Mouse (Mus musculus) embryonic facial prominence, embryonic 12.5 days (tissue): ENCODE data around the gene Ifnar1. TPM values are rescaled to one million over a fixed set of nuclear protein-coding genes. Genes with fewer than 3 reads are reported as not detected.

Experiments
- ATAC-seq: fragments of 200-750 bp; cut with Nextera tagmentation; 2 replicates; pipeline ENCODE4 v1.8.0; 2017; ENCODE audit not compliant: insufficient number of reproducible peaks, insufficient read depth, low FRiP score, low TSS enrichment
- H3K27ac ChIP-seq: fragments of 300-500 bp; sonication (generic); 2 replicates; pipeline ENCODE4 v1.5.1; 2016; ENCODE audit warnings: mild to moderate bottlenecking
- H3K27me3 ChIP-seq: fragments of 300-500 bp; sonication (generic); 2 replicates; pipeline ENCODE4 v1.6.1; 2016; ENCODE audit warnings: mild to moderate bottlenecking, moderate library complexity
- H3K36me3 ChIP-seq: fragments of 300-500 bp; sonication (generic); 2 replicates; pipeline ENCODE4 v1.6.1; 2016; ENCODE audit warnings: mild to moderate bottlenecking
- H3K4me1 ChIP-seq: fragments of 300-500 bp; sonication (generic); 2 replicates; pipeline ENCODE4 v1.6.1; 2016
- H3K4me2 ChIP-seq: fragments of 300-500 bp; sonication (generic); replicated peaks from 2 replicates; pipeline ENCODE4 v1.6.1; 2016; ENCODE audit warnings: mild to moderate bottlenecking, moderate library complexity
- H3K4me3 ChIP-seq: fragments of 300-500 bp; sonication (generic); 2 replicates; pipeline ENCODE4 v1.5.1; 2016; ENCODE audit warnings: mild to moderate bottlenecking
- H3K9ac ChIP-seq: fragments of 300-500 bp; sonication (generic); 2 replicates; pipeline ENCODE4 v1.6.1; 2016; ENCODE audit warnings: mild to moderate bottlenecking, moderate library complexity
- H3K9me3 ChIP-seq: fragments of 300-500 bp; sonication (generic); 2 replicates; pipeline ENCODE4 v1.6.1; 2016; ENCODE audit warnings: mild to moderate bottlenecking, moderate library complexity
- WGBS: fragments of 180-500 bp; shearing (Covaris S2); methylation state at CpG from one replicate; pipeline ENCODE4 v1.1.7; 2016; 5-methylcytosine and 5-hydroxymethylcytosine counted together
- polyA plus RNA-seq: library from polyadenylated mRNA; unstranded; fragments of >200 nt; fragmentation: Nextera tagmentation; extraction: Ambion mirVana; gene quantifications from 2 replicates; pipeline ENCODE4 v1.2.1, GENCODE M21; 2016

The Ifnar1 gene
- polyA plus RNA-seq, 1 experiment from 2014 or later: 71.6 TPM

GRCm38 (mm10) chr16:91461773-91462181 lies 23.3 kb upstream of the Ifnar1 start:
- H3K27me3 ChIP-seq: no peaks in the 10 kb centered on the region
- no peak overlapping the region for H3K4me2 ChIP-seq
- no peaks in the 10 kb centered on the region for H3K9me3 ChIP-seq
- H3K9ac ChIP-seq: no peak overlapping the region
- peaks cover 11% of the 10 kb centered on the region for H3K4me1 ChIP-seq
- no peak overlapping the region for H3K4me3 ChIP-seq
- no peaks in the 10 kb centered on the region for H3K36me3 ChIP-seq
- no peak for ATAC-seq
- 59% methylated on average over 9 of the region's 9 CpGs for whole genome bisulfite sequencing
- H3K27ac ChIP-seq: no peak overlapping the region

- no peak overlapping the region for H3K4me3 ChIP-seq
- no peak overlapping the region for H3K9ac ChIP-seq
- H3K27me3 ChIP-seq: no peaks in the 10 kb centered on the region
- no peak overlapping the region for H3K4me2 ChIP-seq
- no peaks in the 10 kb centered on the region for H3K36me3 ChIP-seq
- ATAC-seq: no peak
- WGBS: 69% methylated on average over 3 of the region's 3 CpGs
- H3K27ac ChIP-seq: no peak overlapping the region
- H3K9me3 ChIP-seq: no peaks in the 10 kb centered on the region
- H3K4me1 ChIP-seq: peaks cover 12% of the 10 kb centered on the region
These were observed 22.4 kb upstream of the Ifnar1 start for GRCm38 (mm10) chr16:91462644-91463043.

DNA sequence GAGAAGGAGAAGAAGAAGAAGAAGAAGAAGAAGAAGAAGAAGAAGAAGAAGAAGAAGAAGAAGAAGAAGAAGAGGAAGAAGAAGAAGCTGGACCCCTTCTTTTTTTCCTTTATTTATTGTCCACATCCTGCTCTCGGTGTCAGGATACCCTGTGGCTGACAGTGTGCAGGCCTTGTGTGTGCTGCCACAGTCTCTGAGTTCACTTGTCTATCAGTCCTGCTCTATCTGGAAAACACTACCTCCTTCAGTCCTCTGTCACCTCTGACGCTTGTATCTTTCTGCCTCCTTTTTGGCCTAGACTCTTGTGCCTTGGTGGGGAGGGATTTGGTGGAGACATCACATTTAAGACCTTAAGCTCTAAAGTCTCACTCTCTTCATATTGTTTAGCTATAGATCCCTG lies 21.6 kb upstream of the Ifnar1 start:
- no peak overlapping the region for H3K27ac ChIP-seq
- H3K4me2 ChIP-seq: no peak overlapping the region
- no peak for ATAC-seq
- WGBS: 91% methylated on average over 2 of the region's 2 CpGs
- no peak overlapping the region for H3K4me3 ChIP-seq
- H3K9ac ChIP-seq: no peak overlapping the region
- no peaks in the 10 kb centered on the region for H3K27me3 ChIP-seq
- H3K4me1 ChIP-seq: peaks cover 12% of the 10 kb centered on the region
- H3K36me3 ChIP-seq: no peaks in the 10 kb centered on the region
- no peaks in the 10 kb centered on the region for H3K9me3 ChIP-seq

DNA sequence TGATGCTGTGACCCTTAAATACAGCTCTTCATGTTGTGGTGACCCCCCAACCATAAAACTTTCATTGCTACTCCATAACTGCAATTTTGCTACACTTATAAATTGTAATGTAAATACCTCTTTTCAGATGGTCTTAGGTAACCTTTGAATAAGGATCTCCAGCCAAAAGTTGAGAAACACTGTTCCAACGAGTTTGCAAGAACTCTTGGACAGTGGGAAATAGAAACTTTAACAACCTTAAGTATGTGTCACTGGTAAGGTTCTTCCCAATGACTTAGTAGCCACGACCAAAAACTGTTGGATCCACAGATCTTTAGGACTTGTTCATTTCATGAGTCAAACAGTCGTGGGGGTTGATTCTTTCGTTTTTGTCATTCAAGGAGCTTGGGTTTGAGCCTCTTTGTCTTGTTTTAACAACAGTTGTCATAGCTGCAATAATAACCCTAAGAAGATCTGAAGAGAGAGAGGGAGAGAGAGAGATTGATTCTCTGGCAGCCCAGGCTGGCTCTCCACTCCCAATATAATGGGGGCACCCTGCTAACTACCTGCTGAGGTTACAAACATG lies 21.1 kb upstream of the Ifnar1 start:
- WGBS: 88% methylated on average over 4 of the region's 4 CpGs
- peaks cover 12% of the 10 kb centered on the region for H3K4me1 ChIP-seq
- ATAC-seq: no peak
- H3K4me2 ChIP-seq: peak overlapping the region; percentile 91
- no peaks in the 10 kb centered on the region for H3K9me3 ChIP-seq
- no peaks in the 10 kb centered on the region for H3K36me3 ChIP-seq
- H3K9ac ChIP-seq: peak overlapping the region; percentile 67; the same call in 1 of the 2 replicates
- peak overlapping the region; percentile 36; the same call in 1 of the 2 replicates for H3K27ac ChIP-seq
- H3K27me3 ChIP-seq: no peaks in the 10 kb centered on the region
- peak overlapping the region; percentile 57 for H3K4me3 ChIP-seq

- Histone ChIP-seq H3K27ac (peak overlapping the region; percentile 36), H3K4me3 (peak overlapping the region; percentile 57), H3K9ac (peak overlapping the region; percentile 67), H3K36me3 (no peaks in the 10 kb centered on the region), H3K4me2 (peak overlapping the region; percentile 91), H3K9me3 (no peaks in the 10 kb centered on the region), H3K27me3 (no peaks in the 10 kb centered on the region), H3K4me1 (peaks cover 12% of the 10 kb centered on the region)
- WGBS: 2% methylated on average over 44 of the region's 44 CpGs
- peak; percentile 94 for ATAC-seq
These were observed 20.2 kb upstream of the Ifnar1 start for GRCm38 (mm10) chr16:91464594-91465504.

DNA sequence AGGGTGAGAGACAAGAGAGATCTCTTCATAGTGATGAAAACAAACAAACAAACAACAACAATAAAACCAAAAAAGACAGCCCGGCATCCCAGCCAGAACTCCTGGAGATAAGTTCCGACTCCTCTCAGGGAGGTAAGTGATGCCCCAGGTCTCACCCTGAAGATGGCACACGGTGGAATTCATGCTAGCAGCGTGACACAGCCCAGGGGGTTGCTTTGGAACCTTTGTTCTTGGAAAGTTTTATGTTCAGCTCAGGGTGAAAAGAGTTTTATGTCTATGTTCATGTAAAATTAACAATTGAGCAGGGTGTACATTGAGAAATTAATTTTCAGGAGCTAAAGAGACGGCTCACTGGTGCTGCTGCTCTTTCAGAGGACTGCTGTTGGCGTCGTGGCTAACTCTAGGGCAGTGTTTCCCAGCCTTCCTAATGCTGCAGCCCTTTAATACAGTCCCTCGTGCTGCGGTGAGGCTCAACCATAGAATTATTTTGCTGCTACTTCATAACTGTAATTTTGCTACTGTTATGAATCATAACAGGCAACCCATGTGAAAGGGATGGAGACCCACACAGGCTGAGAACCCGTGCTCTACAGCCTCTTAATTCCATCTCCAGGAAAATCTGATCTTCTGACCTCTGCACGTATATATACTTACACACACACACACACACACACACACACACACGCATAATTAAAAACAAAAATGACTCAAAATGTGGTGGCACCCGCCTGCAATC lies 19.4 kb upstream of the Ifnar1 start:
- peak overlapping the region; percentile 67 for H3K9ac ChIP-seq

GRCm38 (mm10) chr16:91466566-91466965 lies 18.5 kb upstream of the Ifnar1 start:
- H3K4me1 ChIP-seq: peaks cover 12% of the 10 kb centered on the region
- 51% methylated on average over 6 of the region's 6 CpGs for WGBS
- H3K4me2 ChIP-seq: no peak overlapping the region
- no peak overlapping the region for H3K4me3 ChIP-seq
- H3K9ac ChIP-seq: no peak overlapping the region
- H3K27me3 ChIP-seq: no peaks in the 10 kb centered on the region
- no peaks in the 10 kb centered on the region for H3K9me3 ChIP-seq
- H3K36me3 ChIP-seq: no peaks in the 10 kb centered on the region
- no peak for ATAC-seq
- no peak overlapping the region for H3K27ac ChIP-seq

More for the DNA sequence above, 19.4 kb upstream of the Ifnar1 start:
- ATAC-seq: no peak
- no peaks in the 10 kb centered on the region for H3K27me3 ChIP-seq
- H3K4me2 ChIP-seq: peak overlapping the region; percentile 91
- H3K36me3 ChIP-seq: no peaks in the 10 kb centered on the region
- H3K4me1 ChIP-seq: peaks cover 12% of the 10 kb centered on the region
- H3K27ac ChIP-seq: no peak overlapping the region
- WGBS: 43% methylated on average over 13 of the region's 13 CpGs
- peak overlapping the region; percentile 57 for H3K4me3 ChIP-seq
- H3K9me3 ChIP-seq: no peaks in the 10 kb centered on the region

DNA sequence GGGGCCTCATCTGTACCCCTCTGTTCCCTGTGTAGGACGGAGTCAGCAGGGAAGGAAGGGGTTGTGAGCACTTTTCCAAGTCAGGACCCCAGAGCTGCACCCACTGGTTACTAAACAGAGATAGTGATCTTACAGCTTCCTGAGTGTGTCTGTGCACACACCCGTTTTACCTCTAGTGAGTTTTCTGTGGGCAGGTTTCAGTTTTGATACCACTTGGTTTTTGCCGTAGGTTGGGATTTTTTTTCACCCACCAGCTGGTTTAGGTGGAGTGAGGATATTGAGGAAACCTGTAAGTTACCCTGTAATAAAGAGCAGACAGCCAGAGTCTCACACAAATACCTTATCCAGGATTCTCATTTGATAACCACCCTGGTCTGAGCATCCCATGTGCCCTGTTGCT lies 14.6 kb upstream of the Ifnar1 start:
- Histone ChIP-seq H3K9me3 (no peaks in the 10 kb centered on the region), H3K9ac (no peak overlapping the region), H3K36me3 (no peaks in the 10 kb centered on the region), H3K4me1 (peaks cover 10% of the 10 kb centered on the region), H3K27me3 (no peaks in the 10 kb centered on the region), H3K27ac (no peak overlapping the region), H3K4me2 (no peak overlapping the region), H3K4me3 (no peak overlapping the region)
- 78% methylated on average over 3 of the region's 3 CpGs for WGBS
- no peak for ATAC-seq

- Histone ChIP-seq H3K9ac (no peak overlapping the region), H3K27me3 (no peaks in the 10 kb centered on the region), H3K4me3 (no peak overlapping the region), H3K27ac (no peak overlapping the region), H3K4me2 (no peak overlapping the region), H3K9me3 (no peaks in the 10 kb centered on the region), H3K36me3 (no peaks in the 10 kb centered on the region), H3K4me1 (peaks cover 4% of the 10 kb centered on the region; the same call in 1 of the 2 replicates)
- 83% methylated on average over 6 of the region's 6 CpGs for WGBS
- no peak for ATAC-seq
These were observed 13.6 kb upstream of the Ifnar1 start for GRCm38 (mm10) chr16:91471481-91471880.

DNA sequence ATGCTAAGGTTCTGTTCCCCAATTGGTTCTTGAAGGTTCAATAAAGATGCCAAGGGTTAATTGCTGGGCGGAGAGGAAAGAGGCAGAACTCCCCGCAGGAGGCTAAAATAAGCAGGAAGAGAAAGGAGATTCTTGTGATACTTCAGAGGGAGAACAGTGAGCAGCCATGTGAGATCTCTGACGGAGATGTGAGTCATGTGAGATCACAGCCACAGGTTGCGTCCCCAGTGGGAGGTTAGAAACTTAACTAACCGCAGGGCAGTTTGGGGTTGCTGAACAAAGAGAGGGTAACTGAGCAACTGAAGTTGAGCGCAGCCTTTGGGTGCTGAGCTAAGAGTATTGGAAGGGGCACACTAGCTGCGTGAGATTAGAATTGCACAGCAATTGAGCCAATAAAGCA lies 9.3 kb upstream of the Ifnar1 start:
- Histone ChIP-seq H3K27me3 (no peaks in the 10 kb centered on the region), H3K36me3 (no peaks in the 10 kb centered on the region), H3K9ac (no peak overlapping the region), H3K9me3 (no peaks in the 10 kb centered on the region), H3K4me3 (no peak overlapping the region), H3K27ac (no peak overlapping the region), H3K4me1 (no peaks in the 10 kb centered on the region), H3K4me2 (no peak overlapping the region)
- ATAC-seq: no peak
- 46% methylated on average over 7 of the region's 7 CpGs for WGBS

DNA sequence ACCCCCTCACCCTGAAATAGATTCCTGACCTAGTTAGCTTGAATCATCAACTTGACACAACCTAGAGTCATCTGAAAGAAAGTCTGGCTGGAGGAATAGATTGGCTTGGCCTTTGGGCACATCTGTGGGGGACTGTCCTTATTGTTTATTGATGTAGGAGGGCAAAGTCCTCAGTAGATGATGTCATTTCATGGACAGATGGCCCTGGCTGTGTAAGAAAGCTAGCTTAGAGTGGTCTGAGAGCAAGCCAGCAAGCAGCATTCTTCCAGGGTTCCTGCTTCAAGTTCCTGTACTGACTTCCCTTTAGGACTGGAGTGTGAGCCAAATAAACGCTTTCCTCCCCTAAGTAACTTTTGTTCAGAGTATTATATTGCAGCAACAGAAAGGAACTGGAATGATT lies 7.0 kb upstream of the Ifnar1 start:
- Histone ChIP-seq H3K36me3 (no peaks in the 10 kb centered on the region), H3K4me1 (no peaks in the 10 kb centered on the region), H3K27me3 (no peaks in the 10 kb centered on the region), H3K4me3 (no peak overlapping the region), H3K9me3 (no peaks in the 10 kb centered on the region), H3K9ac (no peak overlapping the region), H3K27ac (no peak overlapping the region), H3K4me2 (no peak overlapping the region)
- WGBS: 55% methylated on average over 1 of the region's 1 CpGs
- ATAC-seq: no peak
